Mouse (Mus musculus) G1E (cell line): ENCODE results near the gene Gm10959.

Experiments used
- CTCF ChIP-seq: IDR thresholded peaks from 2 replicates; pipeline ENCODE4 v1.5.1; 2012; ENCODE audit warnings: low read depth, low read length, inconsistent platforms, mixed read lengths
- GATA1 ChIP-seq: IDR thresholded peaks from 2 replicates; pipeline ENCODE4 v1.6.1; 2012; ENCODE audit warnings: borderline replicate concordance, low read length, inconsistent platforms, mixed read lengths
- GATA2 ChIP-seq: IDR thresholded peaks from 2 replicates; pipeline ENCODE4 v1.6.1; 2012; ENCODE audit warnings: low read depth, low read length, inconsistent platforms, borderline replicate concordance
- POLR2AphosphoS5 ChIP-seq: IDR thresholded peaks from 2 replicates; pipeline ENCODE4 v1.6.1; 2012; ENCODE audit warnings: low read depth, low read length, inconsistent platforms; ENCODE audit not compliant: insufficient replicate concordance
- TAL1 ChIP-seq: conservative IDR thresholded peaks from 2 replicates; pipeline ENCODE4 v1.6.1; 2012; ENCODE audit warnings: low read depth, low read length, inconsistent platforms, mixed read lengths

DNA sequence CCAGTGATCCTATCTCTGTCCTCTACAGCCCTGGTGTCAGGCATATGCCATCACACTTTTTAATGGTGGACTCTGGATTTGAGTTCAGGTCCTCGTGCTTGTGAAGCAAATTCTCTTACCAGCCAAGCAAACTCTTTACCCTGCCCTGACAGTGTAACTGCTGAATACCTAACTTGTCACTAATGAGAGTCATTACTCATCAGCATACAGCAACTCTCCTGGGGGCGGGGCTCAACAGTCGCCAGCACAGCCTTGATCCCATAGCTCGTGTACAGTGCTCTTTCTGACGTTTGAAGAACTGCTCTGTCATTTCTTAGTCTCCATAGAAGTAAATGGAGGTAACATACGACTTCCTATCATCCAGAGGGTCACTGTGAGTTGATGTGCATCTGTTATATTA, 20.9 kb downstream of the Gm10959 start:
- TF ChIP-seq CTCF (no peak), GATA1 (no peak), GATA2 (no peak), POLR2AphosphoS5 (no peak), TAL1 (no peak)
